Mouse (Mus musculus): ENCODE results near the gene Notch2. TPM values are rescaled to one million over a fixed set of nuclear protein-coding genes. Genes with fewer than 3 reads are reported as not detected.
A peak's percentile ranks its signal among the peaks of the same experiment; 100 is the strongest.

Notch2 gene
- polyA plus RNA-seq, 1 experiment from 2014 or later: 7.6 TPM

GRCm38 (mm10) chr3:98105496-98105895 is 92.2 kb downstream of the Notch2 start:
- Histone ChIP-seq H3K4me3 (ENCODE audit: low read length) (no peak overlapping the region), H3K4me2 (ENCODE audit: low read length) (no peak overlapping the region), H3K27me3 (replicated peaks; ENCODE audit: control insufficient read depth, insufficient read depth, low read length) (no peaks in the 10 kb centered on the region), H3K9ac (ENCODE audit: low read depth, low read length) (0 out of 2 replicates have a peak overlapping the region, but pooled peaks have one; percentile 7), H3K4me1 (ENCODE audit: control insufficient read depth, insufficient read depth, low read depth, low read length) (peaks cover 21% of the 10 kb centered on the region), H3K36me3 (ENCODE audit: control insufficient read depth, insufficient read depth, low read length) (peaks cover 9% of the 10 kb centered on the region), H3K27ac (ENCODE audit: low read depth, low read length) (peak overlapping the region; percentile 51), H3K9me3 (ENCODE audit: control insufficient read depth, low read length) (no peaks in the 10 kb centered on the region)
- 64% methylated on average over 6 of the region's 6 CpGs for WGBS
- ATAC-seq: no peak; the same call in 1 of the 2 replicates

GRCm38 (mm10) chr3:98106115-98106514 is 92.8 kb downstream of the Notch2 start:
- Histone ChIP-seq H3K27me3 (replicated peaks; ENCODE audit: control insufficient read depth, insufficient read depth, low read length) (no peaks in the 10 kb centered on the region), H3K4me3 (ENCODE audit: low read length) (no peak overlapping the region), H3K9me3 (ENCODE audit: control insufficient read depth, low read length) (no peaks in the 10 kb centered on the region), H3K4me1 (ENCODE audit: control insufficient read depth, insufficient read depth, low read depth, low read length) (peaks cover 21% of the 10 kb centered on the region), H3K27ac (ENCODE audit: low read depth, low read length) (peak overlapping the region; percentile 51), H3K9ac (ENCODE audit: low read depth, low read length) (no peak overlapping the region), H3K4me2 (ENCODE audit: low read length) (no peak overlapping the region), H3K36me3 (ENCODE audit: control insufficient read depth, insufficient read depth, low read length) (peaks cover 9% of the 10 kb centered on the region)
- 63% methylated on average over 4 of the region's 4 CpGs for WGBS
- ATAC-seq: no peak

DNA sequence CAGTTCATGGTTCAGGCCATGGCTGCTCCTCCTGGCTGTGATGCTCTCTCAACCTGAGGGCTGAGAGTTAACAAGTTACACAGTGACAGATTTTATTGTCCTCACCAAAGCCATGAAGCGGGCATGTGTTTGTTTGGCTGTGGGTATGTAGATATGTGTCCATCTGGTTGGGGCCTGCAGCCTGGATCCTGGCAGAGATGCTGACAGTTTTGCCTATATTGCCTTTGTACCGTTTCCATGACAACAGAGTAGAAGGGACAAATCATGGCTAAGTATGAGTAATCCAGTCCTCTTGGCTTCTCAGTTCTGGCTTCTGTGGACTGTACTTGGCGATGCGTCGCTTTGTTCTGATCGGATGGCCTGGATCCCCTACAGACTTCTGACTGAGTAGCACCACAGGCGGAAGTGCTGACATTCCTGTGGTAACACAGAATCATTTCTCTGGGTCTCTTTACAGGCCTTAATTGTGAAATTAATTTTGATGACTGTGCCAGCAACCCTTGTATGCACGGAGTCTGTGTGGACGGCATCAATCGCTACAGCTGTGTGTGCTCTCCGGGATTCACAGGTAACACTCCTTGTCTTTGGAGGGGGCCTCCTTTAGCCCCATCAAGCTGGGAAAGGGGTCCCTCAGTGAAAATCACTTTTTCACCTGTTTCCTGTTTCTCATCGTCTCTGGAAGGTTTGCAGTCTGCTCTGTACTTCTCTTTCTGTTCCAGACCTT is 93.4 kb downstream of the Notch2 start:
- Histone ChIP-seq H3K9me3 (ENCODE audit: control insufficient read depth, low read length) (no peaks in the 10 kb centered on the region), H3K4me2 (ENCODE audit: low read length) (no peak overlapping the region), H3K4me3 (ENCODE audit: low read length) (no peak overlapping the region), H3K9ac (ENCODE audit: low read depth, low read length) (no peak overlapping the region), H3K27ac (ENCODE audit: low read depth, low read length) (peak overlapping the region; percentile 51), H3K36me3 (ENCODE audit: control insufficient read depth, insufficient read depth, low read length) (peaks cover 9% of the 10 kb centered on the region), H3K4me1 (ENCODE audit: control insufficient read depth, insufficient read depth, low read depth, low read length) (peaks cover 21% of the 10 kb centered on the region), H3K27me3 (replicated peaks; ENCODE audit: control insufficient read depth, insufficient read depth, low read length) (no peaks in the 10 kb centered on the region)
- 47% methylated on average over 12 of the region's 12 CpGs for WGBS
- ATAC-seq: peak; percentile 85

DNA sequence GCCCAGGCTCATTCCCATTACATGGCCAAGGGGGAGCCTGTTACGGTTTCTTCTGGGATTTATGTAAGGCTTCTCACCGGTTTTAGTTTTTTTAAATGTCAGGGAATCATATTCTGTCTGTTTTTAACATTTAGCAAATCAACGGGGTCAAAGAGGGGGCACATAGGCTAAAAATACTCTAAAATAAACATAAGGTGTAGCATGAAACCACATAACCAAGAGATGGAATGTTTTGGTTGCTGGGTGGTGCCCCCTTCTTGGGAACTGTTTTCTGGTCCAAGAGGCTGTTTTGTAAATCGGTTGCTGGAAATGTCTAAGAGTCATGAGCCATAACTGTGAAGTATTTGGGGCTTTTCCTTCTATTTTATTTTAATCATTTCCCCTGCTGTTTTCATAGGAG is 95.1 kb downstream of the Notch2 start:
- no peak overlapping the region for H3K9ac ChIP-seq (ENCODE audit: low read depth, low read length)
- no peak overlapping the region for H3K4me2 ChIP-seq (ENCODE audit: low read length)
- no peak overlapping the region for H3K4me3 ChIP-seq (ENCODE audit: low read length)
- H3K27ac ChIP-seq (ENCODE audit: low read depth, low read length): no peak overlapping the region
- no peak for ATAC-seq
- H3K4me1 ChIP-seq (ENCODE audit: control insufficient read depth, insufficient read depth, low read depth, low read length): peaks cover 21% of the 10 kb centered on the region
- no peaks in the 10 kb centered on the region; the same call in 1 of the 2 replicates for H3K36me3 ChIP-seq (ENCODE audit: control insufficient read depth, insufficient read depth, low read length)
- 86% methylated on average over 4 of the region's 4 CpGs for WGBS
- H3K27me3 ChIP-seq (replicated peaks; ENCODE audit: control insufficient read depth, insufficient read depth, low read length): no peaks in the 10 kb centered on the region
- H3K9me3 ChIP-seq (ENCODE audit: control insufficient read depth, low read length): no peaks in the 10 kb centered on the region

DNA sequence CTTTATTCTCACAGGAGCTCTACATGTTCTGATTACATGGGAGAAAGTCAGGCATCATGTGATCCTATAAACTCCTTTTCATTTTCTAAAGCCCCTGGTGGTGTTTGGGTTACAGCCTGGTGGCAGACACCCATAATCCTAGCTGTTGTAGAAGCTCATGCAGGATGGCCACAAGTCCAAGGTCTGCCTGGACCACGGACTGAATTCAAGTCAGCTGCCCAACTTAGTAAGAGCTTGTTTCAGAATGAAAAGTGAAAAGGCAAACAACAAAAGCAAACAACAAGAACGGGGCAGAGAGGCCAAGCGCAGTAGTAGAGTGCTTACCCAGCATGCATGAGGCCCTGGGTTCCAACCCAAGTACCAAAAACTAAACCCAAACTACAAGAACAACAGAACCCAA is 95.5 kb downstream of the Notch2 start:
- no peaks in the 10 kb centered on the region; the same call in 1 of the 2 replicates for H3K36me3 ChIP-seq (ENCODE audit: control insufficient read depth, insufficient read depth, low read length)
- no peak overlapping the region for H3K4me2 ChIP-seq (ENCODE audit: low read length)
- H3K27ac ChIP-seq (ENCODE audit: low read depth, low read length): no peak overlapping the region
- H3K27me3 ChIP-seq (replicated peaks; ENCODE audit: control insufficient read depth, insufficient read depth, low read length): no peaks in the 10 kb centered on the region
- H3K4me1 ChIP-seq (ENCODE audit: control insufficient read depth, insufficient read depth, low read depth, low read length): peaks cover 21% of the 10 kb centered on the region
- H3K9ac ChIP-seq (ENCODE audit: low read depth, low read length): no peak overlapping the region
- ATAC-seq: no peak
- 92% methylated on average over 3 of the region's 3 CpGs for WGBS
- no peaks in the 10 kb centered on the region for H3K9me3 ChIP-seq (ENCODE audit: control insufficient read depth, low read length)
- no peak overlapping the region for H3K4me3 ChIP-seq (ENCODE audit: low read length)

- no peak for ATAC-seq
- Histone ChIP-seq H3K4me3 (ENCODE audit: low read length) (no peak overlapping the region), H3K9ac (ENCODE audit: low read depth, low read length) (no peak overlapping the region), H3K4me2 (ENCODE audit: low read length) (no peak overlapping the region), H3K36me3 (ENCODE audit: control insufficient read depth, insufficient read depth, low read length) (no peaks in the 10 kb centered on the region; the same call in 1 of the 2 replicates), H3K4me1 (ENCODE audit: control insufficient read depth, insufficient read depth, low read depth, low read length) (peaks cover 18% of the 10 kb centered on the region), H3K27me3 (replicated peaks; ENCODE audit: control insufficient read depth, insufficient read depth, low read length) (no peaks in the 10 kb centered on the region), H3K9me3 (ENCODE audit: control insufficient read depth, low read length) (no peaks in the 10 kb centered on the region), H3K27ac (ENCODE audit: low read depth, low read length) (no peak overlapping the region)
- 83% methylated on average over 4 of the region's 4 CpGs for WGBS
These were observed 97.3 kb downstream of the Notch2 start for GRCm38 (mm10) chr3:98110610-98111009.

DNA sequence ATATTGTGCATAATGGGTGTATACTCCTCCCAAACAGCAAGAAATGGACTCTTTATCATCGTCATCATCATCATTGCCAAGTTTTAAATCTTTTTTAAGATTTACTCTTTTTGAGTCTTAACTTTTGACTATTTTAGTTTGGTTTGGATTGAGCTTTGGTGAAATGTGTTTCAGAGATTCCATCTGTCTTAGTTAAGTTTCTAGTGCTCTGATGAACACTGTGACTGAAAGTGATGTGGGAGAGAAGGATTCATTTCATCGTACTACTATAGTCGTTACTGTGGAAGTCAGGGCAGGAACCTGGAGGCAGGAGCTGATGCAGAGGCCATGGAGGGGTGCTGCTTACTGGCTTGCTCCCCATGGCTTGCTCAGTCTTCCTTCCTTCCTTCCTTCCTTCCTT is 104.9 kb downstream of the Notch2 start:
- Histone ChIP-seq H3K4me1 (ENCODE audit: control insufficient read depth, insufficient read depth, low read depth, low read length) (no peaks in the 10 kb centered on the region), H3K36me3 (ENCODE audit: control insufficient read depth, insufficient read depth, low read length) (0 out of 2 replicates have a peak, but pooled peaks cover 2% of the 10 kb centered on the region), H3K27me3 (replicated peaks; ENCODE audit: control insufficient read depth, insufficient read depth, low read length) (no peaks in the 10 kb centered on the region), H3K27ac (ENCODE audit: low read depth, low read length) (no peak overlapping the region), H3K9me3 (ENCODE audit: control insufficient read depth, low read length) (no peaks in the 10 kb centered on the region), H3K4me2 (ENCODE audit: low read length) (no peak overlapping the region), H3K9ac (ENCODE audit: low read depth, low read length) (no peak overlapping the region), H3K4me3 (ENCODE audit: low read length) (no peak overlapping the region)
- 92% methylated on average over 3 of the region's 3 CpGs for WGBS
- ATAC-seq: no peak

- no peak overlapping the region for H3K4me2 ChIP-seq (ENCODE audit: low read length)
- no peaks in the 10 kb centered on the region for H3K27me3 ChIP-seq (replicated peaks; ENCODE audit: control insufficient read depth, insufficient read depth, low read length)
- no peaks in the 10 kb centered on the region for H3K4me1 ChIP-seq (ENCODE audit: control insufficient read depth, insufficient read depth, low read depth, low read length)
- H3K27ac ChIP-seq (ENCODE audit: low read depth, low read length): no peak overlapping the region
- no peak overlapping the region for H3K9ac ChIP-seq (ENCODE audit: low read depth, low read length)
- no peak for ATAC-seq
- no peaks in the 10 kb centered on the region for H3K9me3 ChIP-seq (ENCODE audit: control insufficient read depth, low read length)
- H3K4me3 ChIP-seq (ENCODE audit: low read length): no peak overlapping the region
- H3K36me3 ChIP-seq (ENCODE audit: control insufficient read depth, insufficient read depth, low read length): peaks cover 5% of the 10 kb centered on the region
- 74% methylated on average over 6 of the region's 6 CpGs for WGBS
These were observed 106.0 kb downstream of the Notch2 start for GRCm38 (mm10) chr3:98119338-98119737.

- no peak overlapping the region for H3K9ac ChIP-seq (ENCODE audit: low read depth, low read length)
- H3K27me3 ChIP-seq (replicated peaks; ENCODE audit: control insufficient read depth, insufficient read depth, low read length): no peaks in the 10 kb centered on the region
- WGBS: 26% methylated on average over 6 of the region's 6 CpGs
- H3K4me2 ChIP-seq (ENCODE audit: low read length): no peak overlapping the region
- H3K4me1 ChIP-seq (ENCODE audit: control insufficient read depth, insufficient read depth, low read depth, low read length): no peaks in the 10 kb centered on the region
- H3K27ac ChIP-seq (ENCODE audit: low read depth, low read length): no peak overlapping the region
- no peak for ATAC-seq
- peaks cover 5% of the 10 kb centered on the region for H3K36me3 ChIP-seq (ENCODE audit: control insufficient read depth, insufficient read depth, low read length)
- no peak overlapping the region for H3K4me3 ChIP-seq (ENCODE audit: low read length)
- no peaks in the 10 kb centered on the region for H3K9me3 ChIP-seq (ENCODE audit: control insufficient read depth, low read length)
These were observed 107.6 kb downstream of the Notch2 start for GRCm38 (mm10) chr3:98120884-98121283.
